Mouse (Mus musculus) myocyte (in vitro differentiated cells): ENCODE results near the gene Cox10. TPM values are rescaled to one million over a fixed set of nuclear protein-coding genes. Genes with fewer than 3 reads are reported as not detected.

Experiments used
- H3K27me3 ChIP-seq: one replicate; pipeline ENCODE4 v1.6.1; 2011; ENCODE audit not compliant: control insufficient read depth, insufficient read depth, insufficient read length
- H3K36me3 ChIP-seq: one replicate; pipeline ENCODE4 v1.6.1; 2011; ENCODE audit not compliant: control insufficient read depth, insufficient read depth
- H3K4me2 ChIP-seq: one replicate; pipeline ENCODE4 v1.6.1; 2011; ENCODE audit warnings: low read depth, control low read depth
- H3K4me3 ChIP-seq: one replicate; pipeline ENCODE4 v1.5.1; 2011; ENCODE audit warnings: mild to moderate bottlenecking, control low read depth, moderate library complexity
- H3K79me2 ChIP-seq: one replicate; pipeline ENCODE4 v1.6.1; 2011; ENCODE audit not compliant: control insufficient read depth, insufficient read depth
- H3ac ChIP-seq: one replicate; pipeline ENCODE4 v1.6.1; 2011; ENCODE audit not compliant: control insufficient read depth, insufficient read length
- CEBPB ChIP-seq: IDR thresholded peaks from 2 replicates; pipeline ENCODE4 v1.6.1; 2011; ENCODE audit warnings: mild to moderate bottlenecking, moderate library complexity; ENCODE audit not compliant: poor library complexity, insufficient read depth, severe bottlenecking
- E2F4 ChIP-seq: IDR thresholded peaks from one replicate; pipeline ENCODE4 v1.6.1; 2011; ENCODE audit warnings: mild to moderate bottlenecking, control low read depth, moderate library complexity; ENCODE audit not compliant: insufficient read depth
- MAX ChIP-seq: IDR thresholded peaks from one replicate; pipeline ENCODE4 v1.6.1; 2011; ENCODE audit warnings: low read depth, mild to moderate bottlenecking, control low read depth
- MYOD1 ChIP-seq, 3 experiments: IDR thresholded peaks; one replicate each; pipeline ENCODE4 v1.6.1; 2011; ENCODE audit warnings: control low read depth in 2 of 3, low read depth in 2 of 3, mild to moderate bottlenecking in 2 of 3, moderate library complexity in 1 of 3; ENCODE audit not compliant: insufficient read length in 2 of 3, control insufficient read depth in 1 of 3
- MYOG ChIP-seq, 3 experiments: IDR thresholded peaks; one replicate each; pipeline ENCODE4 v1.6.1; 2011; ENCODE audit warnings: control low read depth in 2 of 3, low read depth in 2 of 3, mild to moderate bottlenecking in 2 of 3; ENCODE audit not compliant: insufficient read length in 2 of 3, control insufficient read depth in 1 of 3, insufficient read depth in 1 of 3
- POLR2A ChIP-seq: IDR thresholded peaks from one replicate; pipeline ENCODE4 v1.6.1; 2011; ENCODE audit warnings: low read depth, mild to moderate bottlenecking, control low read depth, moderate library complexity; ENCODE audit not compliant: insufficient read length
- POLR2AphosphoS2 ChIP-seq: IDR thresholded peaks from one replicate; pipeline ENCODE4 v1.6.1; 2011; ENCODE audit warnings: low read depth, control low read depth; ENCODE audit not compliant: insufficient read length
- REST ChIP-seq: IDR thresholded peaks from one replicate; pipeline ENCODE4 v1.6.1; 2011; ENCODE audit warnings: mild to moderate bottlenecking, control low read depth, moderate library complexity; ENCODE audit not compliant: insufficient read depth, insufficient read length
- SRF ChIP-seq: IDR thresholded peaks from one replicate; pipeline ENCODE4 v1.6.1; 2011; ENCODE audit warnings: low read depth; ENCODE audit not compliant: control insufficient read depth, insufficient read length
- TCF12 ChIP-seq: IDR thresholded peaks from one replicate; pipeline ENCODE4 v1.6.1; 2011; ENCODE audit warnings: mild to moderate bottlenecking, control low read depth; ENCODE audit not compliant: poor library complexity, insufficient read depth, severe bottlenecking
- TCF3 ChIP-seq: IDR thresholded peaks from one replicate; pipeline ENCODE4 v1.6.1; 2011; ENCODE audit warnings: low read depth, control low read depth; ENCODE audit not compliant: insufficient read length
- USF1 ChIP-seq: IDR thresholded peaks from one replicate; pipeline ENCODE4 v1.6.1; 2011; ENCODE audit warnings: low read depth, mild to moderate bottlenecking, control low read depth, moderate library complexity
- polyA plus RNA-seq: library from polyadenylated mRNA; unstranded; fragments of >200 nt; fragmentation: generic; extraction: Trizol; gene quantifications from one replicate; pipeline ENCODE4 v1.2.1, GENCODE M21; 2012; ENCODE audit warnings: missing spikeins

Gene Cox10
- polyA plus RNA-seq, 1 experiment, result 17.3 TPM

DNA sequence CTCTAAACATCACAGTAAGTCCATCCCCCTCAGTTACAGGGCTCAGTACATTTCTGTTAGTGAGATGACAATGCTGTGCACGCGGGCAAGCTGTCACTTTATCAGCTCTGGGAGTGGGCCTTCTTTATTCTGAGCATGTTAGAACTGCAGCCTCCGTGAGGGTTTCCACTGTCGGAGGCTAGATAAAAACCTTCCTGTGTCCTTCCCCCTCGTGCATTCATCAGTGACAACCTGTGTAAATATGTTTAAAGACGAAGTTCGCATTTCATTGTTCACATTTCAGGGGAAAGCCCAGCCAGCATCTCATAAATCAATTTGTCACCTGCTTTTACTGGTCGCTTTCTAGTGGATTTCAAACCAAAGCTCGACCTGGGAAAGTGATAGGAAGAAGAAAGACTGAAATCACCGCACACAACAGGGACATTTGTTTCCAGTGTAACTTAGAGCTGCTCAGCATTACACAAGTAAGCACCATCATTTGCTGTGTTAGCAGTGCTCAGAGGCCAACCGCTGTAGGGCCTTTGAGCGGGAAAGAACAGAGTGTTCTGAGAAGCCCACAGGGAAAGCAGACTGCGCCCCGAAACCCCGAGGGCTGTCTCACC lies 55.8 kb downstream of the Cox10 start:
- Histone ChIP-seq H3K36me3 (no peaks in the 10 kb centered on the region), H3K79me2 (no peaks in the 10 kb centered on the region), H3K4me2 (no peak overlapping the region), H3K4me3 (no peak overlapping the region), H3K27me3 (no peaks in the 10 kb centered on the region), H3ac (no peak overlapping the region)
- TF ChIP-seq MAX (no peak), MYOD1 (IDR thresholded peaks at IDR 0.05; ENCODE audit: control insufficient read depth in 1 of 3, insufficient read length in 2 of 3, low read depth in 2 of 3) (no peak), USF1 (no peak), E2F4 (no peak), POLR2AphosphoS2 (no peak), REST (no peak), TCF12 (no peak), TCF3 (no peak), SRF (no peak), POLR2A (no peak), CEBPB (no peak), MYOG (IDR thresholded peaks at IDR 0.05; ENCODE audit: control insufficient read depth in 1 of 3, insufficient read depth in 1 of 3, insufficient read length in 2 of 3, low read depth in 2 of 3) (no peak)

DNA sequence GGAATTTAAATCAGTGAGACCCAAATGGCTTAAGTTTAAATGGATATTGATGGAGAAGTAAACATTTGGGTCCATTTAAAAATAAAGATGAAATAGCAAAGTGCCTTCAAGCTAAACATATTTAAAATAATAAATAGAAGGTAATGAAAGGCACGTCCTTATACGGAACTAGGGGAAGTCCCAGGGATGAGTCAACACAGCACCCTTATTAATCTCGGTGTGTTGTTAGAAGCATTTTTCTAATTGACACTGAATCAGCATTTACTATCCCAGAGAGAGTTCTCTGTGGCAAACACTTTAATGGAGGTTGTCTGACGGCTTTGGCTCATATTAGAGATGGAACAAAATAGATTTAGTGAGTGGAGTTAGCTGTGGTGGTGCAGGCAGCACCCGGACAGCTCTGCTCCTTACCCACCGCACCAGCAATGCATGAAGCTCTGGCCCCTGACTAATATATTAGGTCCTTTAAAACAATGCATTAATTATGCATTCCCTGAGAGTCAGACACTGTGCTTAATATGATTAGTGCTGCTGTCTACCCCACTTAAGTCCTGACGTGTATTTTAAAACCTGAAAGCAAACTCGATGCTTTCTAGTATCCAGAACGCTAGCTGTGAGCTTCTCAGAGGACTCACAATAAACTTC lies 56.7 kb downstream of the Cox10 start:
- TF ChIP-seq MYOG (IDR thresholded peaks at IDR 0.05; ENCODE audit: control insufficient read depth in 1 of 3, insufficient read depth in 1 of 3, insufficient read length in 2 of 3, low read depth in 2 of 3) (no peak), POLR2AphosphoS2 (no peak), USF1 (no peak), SRF (no peak)
- no peak overlapping the region for H3ac ChIP-seq
- H3K4me2 ChIP-seq, result no peak overlapping the region
- H3K27me3 ChIP-seq, result no peaks in the 10 kb centered on the region
- H3K79me2 ChIP-seq, result no peaks in the 10 kb centered on the region
- H3K4me3 ChIP-seq, result no peak overlapping the region
- no peaks in the 10 kb centered on the region for H3K36me3 ChIP-seq

DNA sequence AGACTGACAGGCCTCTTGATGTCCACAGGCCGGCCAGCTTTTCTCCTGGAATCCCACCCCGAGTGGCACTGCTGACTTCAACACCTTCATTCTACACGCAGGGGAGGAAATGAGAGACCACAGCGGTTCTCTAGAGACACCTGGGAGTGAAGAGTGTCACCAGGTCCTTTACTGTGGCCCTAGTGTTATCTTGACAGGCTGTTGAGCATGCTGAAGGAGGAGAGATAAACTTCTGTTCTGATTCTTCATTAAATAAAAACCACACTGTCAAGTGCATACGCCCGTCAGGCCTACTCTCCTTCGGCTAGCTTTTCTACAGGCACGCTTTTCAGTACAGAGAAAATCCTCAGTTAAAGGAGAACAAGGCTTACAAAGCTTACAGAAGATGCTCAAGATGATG lies 60.0 kb downstream of the Cox10 start:
- H3K79me2 ChIP-seq, result no peaks in the 10 kb centered on the region
- no peaks in the 10 kb centered on the region for H3K27me3 ChIP-seq
- TF ChIP-seq POLR2AphosphoS2, result no peak
- TF ChIP-seq MYOD1 (IDR thresholded peaks at IDR 0.05; ENCODE audit: control insufficient read depth in 1 of 3, insufficient read length in 2 of 3, low read depth in 2 of 3), result no peak
- TF ChIP-seq TCF3, result no peak
- TF ChIP-seq REST, result no peak
- no peak for TF ChIP-seq SRF
- no peak for TF ChIP-seq POLR2A
- TF ChIP-seq USF1, result no peak
- TF ChIP-seq MYOG (IDR thresholded peaks at IDR 0.05; ENCODE audit: control insufficient read depth in 1 of 3, insufficient read depth in 1 of 3, insufficient read length in 2 of 3, low read depth in 2 of 3), result no peak
- no peak for TF ChIP-seq CEBPB
- no peak for TF ChIP-seq MAX
- TF ChIP-seq TCF12, result no peak
- TF ChIP-seq E2F4, result no peak
- H3ac ChIP-seq, result no peak overlapping the region
- no peaks in the 10 kb centered on the region for H3K36me3 ChIP-seq
- H3K4me3 ChIP-seq, result no peak overlapping the region
- no peak overlapping the region for H3K4me2 ChIP-seq

DNA sequence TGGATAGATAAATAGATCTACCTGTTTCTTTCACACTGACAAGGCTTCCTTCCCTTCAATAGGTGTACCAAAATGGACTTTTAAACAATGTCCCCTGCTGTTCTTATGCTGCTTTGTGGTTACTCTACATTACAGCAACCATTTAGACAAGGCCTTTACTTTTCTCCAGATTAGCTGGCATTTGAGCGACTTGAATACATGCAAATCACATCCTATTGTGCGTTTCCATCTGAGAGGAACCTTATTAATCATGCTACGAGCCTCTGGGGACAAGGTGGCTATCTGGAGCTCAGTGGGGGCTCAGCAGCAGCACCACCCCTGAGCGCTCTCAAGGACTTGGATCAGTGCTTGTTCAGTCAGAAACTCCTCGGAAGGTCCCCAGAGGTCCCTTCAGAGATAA lies 61.1 kb downstream of the Cox10 start:
- Histone ChIP-seq H3K4me3 (no peak overlapping the region), H3K4me2 (no peak overlapping the region), H3K36me3 (no peaks in the 10 kb centered on the region), H3K27me3 (no peaks in the 10 kb centered on the region), H3ac (no peak overlapping the region), H3K79me2 (no peaks in the 10 kb centered on the region)
- TF ChIP-seq TCF3 (no peak), USF1 (no peak)

DNA sequence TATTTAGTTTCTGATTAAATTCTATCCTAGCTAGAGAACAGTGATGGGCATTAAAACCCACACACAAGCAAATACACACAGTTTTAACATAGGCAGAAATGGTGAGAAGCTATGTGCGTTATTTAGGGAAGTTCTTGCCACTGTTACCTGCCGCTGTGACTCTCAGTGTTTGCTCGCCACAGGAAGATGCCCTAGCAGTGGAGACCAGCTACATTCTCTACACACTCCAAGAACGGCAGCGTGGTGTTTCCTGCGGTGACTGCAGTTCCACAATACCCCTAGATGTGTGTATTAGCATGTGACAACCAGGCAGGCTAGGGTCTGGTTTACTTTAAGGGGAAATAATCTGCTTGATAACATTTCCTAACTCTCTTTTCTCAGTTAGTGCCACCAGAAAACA lies 64.0 kb downstream of the Cox10 start:
- H3K27me3 ChIP-seq, result no peaks in the 10 kb centered on the region
- no peaks in the 10 kb centered on the region for H3K36me3 ChIP-seq
- no peak overlapping the region for H3K4me3 ChIP-seq
- H3K4me2 ChIP-seq, result no peak overlapping the region
- no peak for TF ChIP-seq MYOD1 (IDR thresholded peaks at IDR 0.05; ENCODE audit: control insufficient read depth in 1 of 3, insufficient read length in 2 of 3, low read depth in 2 of 3)
- no peak for TF ChIP-seq USF1
- TF ChIP-seq TCF12, result no peak
- no peaks in the 10 kb centered on the region for H3K79me2 ChIP-seq
- H3ac ChIP-seq, result no peak overlapping the region
